In genomic region chr2:84647051-84647568, GRCm38 (mm10) we compare ENCODE assay signal across 13 mouse cellular contexts. TPM values are rescaled to one million over a fixed set of nuclear protein-coding genes. Genes with fewer than 3 reads are reported as not detected.
DNase-seq lines count a peak whose midpoint lies in the region; ATAC-seq and TF ChIP-seq lines count a peak whose summit lies in the region.
"Had no signal": no experiment of that assay in that cellular context is flagged by ENCODE, and none has a peak within 500 bp of the region (broad histone marks: within the 10 kb centered on the region; RNA-seq: fewer than 3 reads in every experiment).

No protein-coding gene starts in this region.

- peaks cover 27% of the 10 kb centered on the region for H3K4me1 ChIP-seq in forebrain, embryonic 13.5 days
- H3K4me1 ChIP-seq in forebrain, embryonic 12.5 days = peaks cover 18% of the 10 kb centered on the region
- H3K4me1 ChIP-seq in liver, adult 2 months (ENCODE audit: control insufficient read depth, insufficient read depth, low read length) = peaks cover 26% of the 10 kb centered on the region
- H3K4me1 ChIP-seq in liver, embryonic 11.5 days (replicated peaks; ENCODE audit: control insufficient read depth, insufficient read depth, low read length) = peaks cover 7% of the 10 kb centered on the region
- H3K4me1 ChIP-seq in hindbrain, embryonic 13.5 days (replicated peaks) = peaks cover 26% of the 10 kb centered on the region
- peaks cover 43% of the 10 kb centered on the region for H3K4me1 ChIP-seq in neural tube, embryonic 13.5 days (replicated peaks)

- ATAC-seq in forebrain, embryonic 13.5 days = no peak
- no peak for ATAC-seq in forebrain, embryonic 12.5 days (ENCODE audit: low FRiP score)
- ATAC-seq in liver, embryonic 11.5 days (replicated peaks; ENCODE audit: low FRiP score) = no peak
- no peak for ATAC-seq in hindbrain, embryonic 13.5 days (ENCODE audit: low FRiP score)
- ATAC-seq in neural tube, embryonic 13.5 days (ENCODE audit: low read depth) = no peak

- TF ChIP-seq CTCF in liver, adult 2 months (IDR thresholded peaks at IDR 0.05; ENCODE audit: low read depth, low read length) = no peak

- H3K9me3 ChIP-seq in forebrain, embryonic 13.5 days (replicated peaks) = no peaks in the 10 kb centered on the region
- no peaks in the 10 kb centered on the region for H3K9me3 ChIP-seq in forebrain, embryonic 12.5 days
- H3K9me3 ChIP-seq in liver, embryonic 11.5 days (ENCODE audit: control insufficient read depth, low read length) = no peaks in the 10 kb centered on the region
- no peaks in the 10 kb centered on the region for H3K9me3 ChIP-seq in hindbrain, embryonic 13.5 days
- H3K9me3 ChIP-seq in neural tube, embryonic 13.5 days = no peaks in the 10 kb centered on the region

- no peaks in the 10 kb centered on the region for H3K27me3 ChIP-seq in forebrain, embryonic 13.5 days
- H3K27me3 ChIP-seq in forebrain, embryonic 12.5 days = no peaks in the 10 kb centered on the region
- H3K27me3 ChIP-seq in liver, adult 2 months (ENCODE audit: control insufficient read depth, insufficient read depth, low read length) = no peaks in the 10 kb centered on the region
- no peaks in the 10 kb centered on the region for H3K27me3 ChIP-seq in liver, embryonic 11.5 days (replicated peaks; ENCODE audit: control insufficient read depth, insufficient read depth, low read length)
- no peaks in the 10 kb centered on the region for H3K27me3 ChIP-seq in hindbrain, embryonic 13.5 days
- no peaks in the 10 kb centered on the region for H3K27me3 ChIP-seq in neural tube, embryonic 13.5 days

- H3K27ac ChIP-seq in forebrain, embryonic 13.5 days = no peak overlapping the region
- H3K27ac ChIP-seq in forebrain, embryonic 12.5 days = no peak overlapping the region
- H3K27ac ChIP-seq in liver, adult 2 months (replicated peaks; ENCODE audit: insufficient read depth, low read depth, low read length) = peak overlapping the region; percentile 37
- no peak overlapping the region for H3K27ac ChIP-seq in liver, embryonic 11.5 days (ENCODE audit: low read depth, low read length)
- H3K27ac ChIP-seq in hindbrain, embryonic 13.5 days = 0 out of 2 replicates have a peak overlapping the region, but pooled peaks have one; percentile 6
- no peak overlapping the region for H3K27ac ChIP-seq in neural tube, embryonic 13.5 days (replicated peaks)

- peak overlapping the region; percentile 72 for H3K4me3 ChIP-seq in forebrain, embryonic 13.5 days
- no peak overlapping the region for H3K4me3 ChIP-seq in forebrain, embryonic 12.5 days (replicated peaks)
- H3K4me3 ChIP-seq in liver, adult 2 months (ENCODE audit: insufficient read depth, low read depth, low read length) = no peak overlapping the region; the same call in 1 of the 2 replicates
- no peak overlapping the region for H3K4me3 ChIP-seq in liver, embryonic 11.5 days (ENCODE audit: low read depth, low read length)
- H3K4me3 ChIP-seq in hindbrain, embryonic 13.5 days = peak overlapping the region; percentile 63
- peak overlapping the region; percentile 65 for H3K4me3 ChIP-seq in neural tube, embryonic 13.5 days

- H3K4me2 ChIP-seq in forebrain, embryonic 13.5 days = peak overlapping the region; percentile 83
- no peak overlapping the region for H3K4me2 ChIP-seq in forebrain, embryonic 12.5 days
- no peak overlapping the region for H3K4me2 ChIP-seq in liver, embryonic 11.5 days
- H3K4me2 ChIP-seq in hindbrain, embryonic 13.5 days = peak overlapping the region; percentile 79
- peak overlapping the region; percentile 73 for H3K4me2 ChIP-seq in neural tube, embryonic 13.5 days

- no peak for TF ChIP-seq POLR2A in liver, adult 2 months (IDR thresholded peaks at IDR 0.05; ENCODE audit: extremely low read depth, insufficient read depth, low read length)

- DNase-seq in liver, adult 2 months (ENCODE audit: extremely low read depth, low read depth, low spot score) = peak; percentile 64
- no peak for DNase-seq in liver, embryonic 11.5 days (ENCODE audit: low spot score)
- no peak for DNase-seq in embryo, embryonic 11 days
- no peak for DNase-seq in testis, postnatal 14 days (ENCODE audit: low spot score)
- DNase-seq: adrenal gland, adult 8-10 months; cerebellum, postnatal 36 days had no signal

- H3K79me2 ChIP-seq in liver, adult 2 months (ENCODE audit: control insufficient read depth, insufficient read depth, low read length) = peaks cover 30% of the 10 kb centered on the region

- peaks cover 2% of the 10 kb centered on the region; the same call in 1 of the 2 replicates for H3K36me3 ChIP-seq in forebrain, embryonic 13.5 days (ENCODE audit: poor library complexity, severe bottlenecking)
- H3K36me3 ChIP-seq in forebrain, embryonic 12.5 days (replicated peaks) = no peaks in the 10 kb centered on the region
- no peaks in the 10 kb centered on the region; the same call in 1 of the 2 replicates for H3K36me3 ChIP-seq in liver, adult 2 months (ENCODE audit: control insufficient read depth, insufficient read depth, low read length)
- no peaks in the 10 kb centered on the region for H3K36me3 ChIP-seq in liver, embryonic 11.5 days (ENCODE audit: control insufficient read depth, insufficient read depth, low read length)
- H3K36me3 ChIP-seq in hindbrain, embryonic 13.5 days = no peaks in the 10 kb centered on the region
- no peaks in the 10 kb centered on the region for H3K36me3 ChIP-seq in neural tube, embryonic 13.5 days

- 98% methylated on average over 6 of the region's 6 CpGs for WGBS in forebrain, embryonic 13.5 days
- WGBS in forebrain, embryonic 12.5 days = 96% methylated on average over 6 of the region's 6 CpGs
- WGBS in liver, adult 2 months = 52% methylated on average over 6 of the region's 6 CpGs
- 92% methylated on average over 6 of the region's 6 CpGs for WGBS in liver, embryonic 11.5 days
- 94% methylated on average over 6 of the region's 6 CpGs for WGBS in hindbrain, embryonic 13.5 days
- 92% methylated on average over 6 of the region's 6 CpGs for WGBS in neural tube, embryonic 13.5 days

- H3K9ac ChIP-seq in forebrain, embryonic 13.5 days = no peak overlapping the region
- H3K9ac ChIP-seq in forebrain, embryonic 12.5 days = no peak overlapping the region
- peak overlapping the region; percentile 40; the same call in 1 of the 2 replicates for H3K9ac ChIP-seq in liver, adult 2 months (ENCODE audit: low read depth, low read length)
- no peak overlapping the region for H3K9ac ChIP-seq in liver, embryonic 11.5 days (ENCODE audit: low read depth, low read length)
- H3K9ac ChIP-seq in hindbrain, embryonic 13.5 days = peak overlapping the region; percentile 76
- peak overlapping the region; percentile 78 for H3K9ac ChIP-seq in neural tube, embryonic 13.5 days

RNA-seq across cellular contexts. Expression of gene Ctnnd1, which starts 3.5 kb away (rescaled TPM):
- polyA plus RNA-seq in forebrain, embryonic 13.5 days (2015; fragmentation: Nextera tagmentation; extraction: Ambion mirVana) = 31.6 and 32.8 TPM in 2 replicates
- 52.6 and 53.6 TPM in 2 replicates for polyA plus RNA-seq in forebrain, embryonic 12.5 days (2016; fragmentation: Nextera tagmentation; extraction: Ambion mirVana)
- total RNA-seq in liver, adult 2 months (2014; rRNA removed) = 47.4 and 53.2 TPM in 2 replicates
- polyA plus RNA-seq in liver, adult 2 months (2012; rRNA removed) = 29.7 and 31.4 TPM in 2 replicates
- polyA plus RNA-seq in liver, embryonic 11.5 days (2014; fragmentation: Nextera tagmentation; extraction: Ambion mirVana) = 21.9 and 27.1 TPM in 2 replicates
- polyA plus RNA-seq in hindbrain, embryonic 13.5 days (2015; fragmentation: Nextera tagmentation; extraction: Ambion mirVana) = 38.6 and 39.2 TPM in 2 replicates
- polyA plus RNA-seq in neural tube, embryonic 13.5 days (2015; fragmentation: Nextera tagmentation; extraction: Ambion mirVana) = 40.2 and 46.9 TPM in 2 replicates

RNA-seq across cellular contexts. Expression of gene Btbd18, which starts 11.8 kb away (rescaled TPM):
- 0.25 and 0.31 TPM in 2 replicates for polyA plus RNA-seq in forebrain, embryonic 13.5 days (2015; fragmentation: Nextera tagmentation; extraction: Ambion mirVana)
- polyA plus RNA-seq in forebrain, embryonic 12.5 days (2016; fragmentation: Nextera tagmentation; extraction: Ambion mirVana) = 0.33 and 0.49 TPM in 2 replicates
- total RNA-seq in liver, adult 2 months (2014; rRNA removed) = 0.07 TPM in 1 of 2 replicates, not detected in the other
- not detected in 2 replicates for polyA plus RNA-seq in liver, adult 2 months (2012; rRNA removed)
- polyA plus RNA-seq in liver, embryonic 11.5 days (2014; fragmentation: Nextera tagmentation; extraction: Ambion mirVana) = 0.18 and 0.22 TPM in 2 replicates
- 0.28 and 0.29 TPM in 2 replicates for polyA plus RNA-seq in hindbrain, embryonic 13.5 days (2015; fragmentation: Nextera tagmentation; extraction: Ambion mirVana)
- 0.12 and 0.22 TPM in 2 replicates for polyA plus RNA-seq in neural tube, embryonic 13.5 days (2015; fragmentation: Nextera tagmentation; extraction: Ambion mirVana)
- polyA plus RNA-seq: large intestine, adult 2 months; spleen, adult 2 months had no signal

RNA-seq across cellular contexts. Expression of gene Selenoh, which starts 23.5 kb away (rescaled TPM):
- 418 and 438 TPM in 2 replicates for polyA plus RNA-seq in forebrain, embryonic 13.5 days (2015; fragmentation: Nextera tagmentation; extraction: Ambion mirVana)
- 448 and 458 TPM in 2 replicates for polyA plus RNA-seq in forebrain, embryonic 12.5 days (2016; fragmentation: Nextera tagmentation; extraction: Ambion mirVana)
- 19.2 and 27.3 TPM in 2 replicates for total RNA-seq in liver, adult 2 months (2014; rRNA removed)
- polyA plus RNA-seq in liver, adult 2 months (2012; rRNA removed) = 18.8 and 19.6 TPM in 2 replicates
- polyA plus RNA-seq in liver, embryonic 11.5 days (2014; fragmentation: Nextera tagmentation; extraction: Ambion mirVana) = 241 and 264 TPM in 2 replicates
- polyA plus RNA-seq in hindbrain, embryonic 13.5 days (2015; fragmentation: Nextera tagmentation; extraction: Ambion mirVana) = 217 and 222 TPM in 2 replicates
- 166 and 196 TPM in 2 replicates for polyA plus RNA-seq in neural tube, embryonic 13.5 days (2015; fragmentation: Nextera tagmentation; extraction: Ambion mirVana)

RNA-seq across cellular contexts. Expression of gene Gm28635, which starts 30.7 kb away (rescaled TPM):
- polyA plus RNA-seq in forebrain, embryonic 13.5 days (2015; fragmentation: Nextera tagmentation; extraction: Ambion mirVana) = not detected in 2 replicates
- polyA plus RNA-seq in forebrain, embryonic 12.5 days (2016; fragmentation: Nextera tagmentation; extraction: Ambion mirVana) = not detected in 2 replicates
- total RNA-seq in liver, adult 2 months (2014; rRNA removed) = not detected in 2 replicates
- not detected in 2 replicates for polyA plus RNA-seq in liver, adult 2 months (2012; rRNA removed)
- not detected in 2 replicates for polyA plus RNA-seq in liver, embryonic 11.5 days (2014; fragmentation: Nextera tagmentation; extraction: Ambion mirVana)
- polyA plus RNA-seq in hindbrain, embryonic 13.5 days (2015; fragmentation: Nextera tagmentation; extraction: Ambion mirVana) = not detected in 2 replicates
- not detected in 2 replicates for polyA plus RNA-seq in neural tube, embryonic 13.5 days (2015; fragmentation: Nextera tagmentation; extraction: Ambion mirVana)
- total RNA-seq: adrenal gland, adult 8-10 months had no signal
- polyA plus RNA-seq: large intestine, adult 2 months; limb, embryonic 11.5 days; spleen, adult 2 months had no signal

RNA-seq across cellular contexts. Expression of gene Med19, which starts 31.1 kb away (rescaled TPM):
- 54.6 and 56.2 TPM in 2 replicates for polyA plus RNA-seq in forebrain, embryonic 13.5 days (2015; fragmentation: Nextera tagmentation; extraction: Ambion mirVana)
- 55.0 and 59.3 TPM in 2 replicates for polyA plus RNA-seq in forebrain, embryonic 12.5 days (2016; fragmentation: Nextera tagmentation; extraction: Ambion mirVana)
- total RNA-seq in liver, adult 2 months (2014; rRNA removed) = 7.9 and 9.3 TPM in 2 replicates
- polyA plus RNA-seq in liver, adult 2 months (2012; rRNA removed) = 5.5 and 5.6 TPM in 2 replicates
- 43.4 and 44.9 TPM in 2 replicates for polyA plus RNA-seq in liver, embryonic 11.5 days (2014; fragmentation: Nextera tagmentation; extraction: Ambion mirVana)
- polyA plus RNA-seq in hindbrain, embryonic 13.5 days (2015; fragmentation: Nextera tagmentation; extraction: Ambion mirVana) = 52.1 and 53.5 TPM in 2 replicates
- polyA plus RNA-seq in neural tube, embryonic 13.5 days (2015; fragmentation: Nextera tagmentation; extraction: Ambion mirVana) = 50.6 and 54.4 TPM in 2 replicates

Comparison
In these comparisons a context has a peak if more than half of its experiments do, and no peak if none do; other contexts are left out.
1. H3K27ac ChIP-seq: peak in liver, adult 2 months (single experiment) and hindbrain, embryonic 13.5 days (single experiment); none in forebrain, embryonic 13.5 days (single experiment), forebrain, embryonic 12.5 days (single experiment), liver, embryonic 11.5 days (single experiment) and neural tube, embryonic 13.5 days (single experiment).
2. H3K4me2 ChIP-seq: peak in forebrain, embryonic 13.5 days (single experiment), hindbrain, embryonic 13.5 days (single experiment) and neural tube, embryonic 13.5 days (single experiment); none in forebrain, embryonic 12.5 days (single experiment) and liver, embryonic 11.5 days (single experiment).
3. H3K4me3 ChIP-seq: peak in forebrain, embryonic 13.5 days (single experiment), hindbrain, embryonic 13.5 days (single experiment) and neural tube, embryonic 13.5 days (single experiment); none in forebrain, embryonic 12.5 days (single experiment), liver, adult 2 months (single experiment) and liver, embryonic 11.5 days (single experiment).
4. H3K9ac ChIP-seq: peak in liver, adult 2 months (single experiment), hindbrain, embryonic 13.5 days (single experiment) and neural tube, embryonic 13.5 days (single experiment); none in forebrain, embryonic 13.5 days (single experiment), forebrain, embryonic 12.5 days (single experiment) and liver, embryonic 11.5 days (single experiment).